Mouse (Mus musculus): ENCODE measurements around the gene Il20rb.

DNA sequence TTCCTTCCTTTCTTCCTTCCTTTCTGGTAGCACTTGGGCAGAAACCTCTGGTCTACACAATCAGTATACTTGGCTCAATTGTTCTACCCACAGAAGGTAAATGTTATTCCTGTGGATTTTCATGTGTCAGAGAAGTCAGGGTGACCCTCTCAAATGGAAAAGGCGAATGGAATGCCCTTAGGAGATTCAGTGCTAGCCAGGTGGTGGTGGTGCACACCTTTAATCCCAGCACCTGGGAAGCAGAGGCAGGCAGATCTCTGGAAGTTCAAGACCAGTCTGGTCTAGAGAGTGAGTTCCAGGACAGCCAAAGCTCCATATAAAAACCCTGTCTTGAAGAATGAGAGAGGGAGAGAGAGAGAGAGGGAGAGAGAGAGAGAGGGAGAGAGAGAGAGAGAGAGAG is 16.4 kb downstream of the Il20rb start:
- TF ChIP-seq CTCF (IDR thresholded peaks at IDR 0.05; ENCODE audit: low read depth, low read length) (no peak), POLR2A (IDR thresholded peaks at IDR 0.05; ENCODE audit: insufficient read depth, low read length) (no peak), EP300 (IDR thresholded peaks at IDR 0.05; ENCODE audit: insufficient read depth, low read depth, low read length) (no peak)
